Mouse (Mus musculus): Measurements from ENCODE around the gene Clasp2.

- TF ChIP-seq CTCF (conservative IDR thresholded peaks at IDR 0.05; ENCODE audit: low read length) = no peak
- TF ChIP-seq POU5F1 (IDR thresholded peaks at IDR 0.05; ENCODE audit: borderline replicate concordance, low read length) = no peak
- TF ChIP-seq NANOG (IDR thresholded peaks at IDR 0.05; ENCODE audit: borderline replicate concordance, low read length) = no peak
These were observed at the start of gene Clasp2 for GRCm38 (mm10) chr9:113741108-113741636.
